In the genomic region with DNA sequence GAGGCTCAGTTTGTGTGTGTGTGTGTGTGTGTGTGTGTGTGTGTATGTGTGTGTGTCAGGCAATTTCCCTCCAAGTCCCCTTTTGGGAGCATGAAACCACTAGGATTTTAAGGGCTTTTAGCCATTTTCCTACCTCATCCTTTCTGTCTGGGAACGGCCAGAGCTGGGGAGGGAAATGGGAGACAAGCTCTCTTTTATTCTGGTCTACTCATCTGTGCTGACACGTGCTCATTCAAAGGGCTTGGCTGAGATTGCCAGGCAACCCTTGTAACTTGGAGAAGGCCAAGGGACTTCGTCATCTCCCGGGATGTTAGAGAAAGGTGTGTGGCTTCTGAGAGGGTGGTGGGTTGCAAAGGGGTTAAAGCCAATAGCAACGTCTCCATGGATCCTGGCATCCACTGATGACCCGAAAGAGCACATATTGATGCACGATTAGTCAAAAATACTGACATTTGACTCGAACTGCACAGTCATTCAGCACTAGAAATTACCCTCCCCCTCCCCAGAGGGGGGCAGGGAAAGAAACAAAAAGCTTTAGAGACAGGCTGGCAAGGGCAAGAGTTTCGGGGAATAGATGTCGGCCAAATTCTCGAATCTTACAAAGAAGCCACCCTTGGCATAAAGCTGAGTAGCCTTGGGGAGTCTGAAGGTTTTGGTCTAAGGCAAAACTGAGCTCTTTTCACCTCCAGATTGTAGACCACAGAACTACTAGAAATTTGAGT, we compare ENCODE assay signal across 14 mouse cellular contexts. TPM values are rescaled to one million over a fixed set of nuclear protein-coding genes. Genes with fewer than 3 reads are reported as not detected.
A peak's percentile ranks its signal among the peaks of the same experiment; 100 is the strongest.
DNase-seq lines count a peak whose midpoint lies in the region; ATAC-seq and TF ChIP-seq lines count a peak whose summit lies in the region.
"Had no signal": no experiment of that assay in that cellular context is flagged by ENCODE, and none has a peak within 500 bp of the region (broad histone marks: within the 10 kb centered on the region; RNA-seq: fewer than 3 reads in every experiment).

No protein-coding gene starts in this region.

- no peaks in the 10 kb centered on the region for H3K9me3 ChIP-seq in forebrain, embryonic 16.5 days (ENCODE audit: control insufficient read depth, low read length)
- H3K9me3 ChIP-seq: limb, embryonic 12.5 days had no signal

- 0 out of 2 replicates have a peak overlapping the region, but pooled peaks have one; percentile 29 for H3K27ac ChIP-seq in forebrain, embryonic 16.5 days (ENCODE audit: low read length)
- H3K27ac ChIP-seq in kidney, adult 2 months (ENCODE audit: insufficient read depth, low read depth, low read length), result no peak overlapping the region
- H3K27ac ChIP-seq: limb, embryonic 12.5 days had no signal

- peak; percentile 43 for DNase-seq in layer of hippocampus, adult 11-12 months (ENCODE audit: low spot score)
- no peak for DNase-seq in layer of hippocampus, adult 9-10 months (ENCODE audit: low spot score)
- DNase-seq in NIH3T3 (ENCODE audit: low read depth), result peak; percentile 52
- peak; percentile 35 to 47 for DNase-seq in layer of hippocampus, postnatal 14 days (ENCODE audit: low spot score in 2 of 2)
- DNase-seq in gastrocnemius, postnatal 4 days (ENCODE audit: low spot score in 2 of 2), result no peak
- no peak for DNase-seq in kidney, adult 2 months
- DNase-seq: cerebellum, postnatal 36 days; kidney, postnatal 4 days; liver, postnatal 0 days; thymus, postnatal 4 days had no signal

- no peak overlapping the region for H3K4me3 ChIP-seq in forebrain, embryonic 16.5 days (replicated peaks; ENCODE audit: low read length)
- no peak overlapping the region for H3K4me3 ChIP-seq in kidney, adult 2 months (ENCODE audit: insufficient read depth, low read depth, low read length)
- H3K4me3 ChIP-seq: limb, embryonic 12.5 days had no signal

- no peak for TF ChIP-seq POLR2A in kidney, adult 2 months (IDR thresholded peaks at IDR 0.05; ENCODE audit: low read depth, low read length)

- H3K36me3 ChIP-seq in forebrain, embryonic 16.5 days (ENCODE audit: control insufficient read depth, insufficient read depth), result no peaks in the 10 kb centered on the region; the same call in 1 of the 2 replicates
- no peaks in the 10 kb centered on the region for H3K36me3 ChIP-seq in kidney, adult 2 months (ENCODE audit: control insufficient read depth, insufficient read depth, low read length)
- H3K36me3 ChIP-seq: limb, embryonic 12.5 days had no signal

- no peak overlapping the region for H3K9ac ChIP-seq in forebrain, embryonic 16.5 days (replicated peaks; ENCODE audit: low read depth, low read length)
- H3K9ac ChIP-seq: limb, embryonic 12.5 days; liver, postnatal 0 days had no signal

- WGBS in forebrain, embryonic 16.5 days, result 10% methylated on average over 11 of the region's 11 CpGs
- WGBS in kidney, adult 2 months, result 78% methylated on average over 11 of the region's 11 CpGs

- H3K27me3 ChIP-seq in forebrain, embryonic 16.5 days (replicated peaks; ENCODE audit: control insufficient read depth, insufficient read depth, low read length), result no peaks in the 10 kb centered on the region
- H3K27me3 ChIP-seq in kidney, adult 2 months (replicated peaks; ENCODE audit: control insufficient read depth, insufficient read depth, low read length), result no peaks in the 10 kb centered on the region

- no peak for TF ChIP-seq CTCF in kidney, adult 2 months (conservative IDR thresholded peaks at IDR 0.05; ENCODE audit: insufficient read depth, insufficient read length, low read depth, low read length)

- H3K4me1 ChIP-seq in forebrain, embryonic 16.5 days (replicated peaks; ENCODE audit: control insufficient read depth, insufficient read depth, low read length), result peaks cover 21% of the 10 kb centered on the region
- no peaks in the 10 kb centered on the region for H3K4me1 ChIP-seq in kidney, adult 2 months (ENCODE audit: control insufficient read depth, insufficient read depth, low read length)
- H3K4me1 ChIP-seq: limb, embryonic 12.5 days had no signal

- peak; percentile 84 for ATAC-seq in forebrain, embryonic 16.5 days
- ATAC-seq: intestine, embryonic 16.5 days; liver, postnatal 0 days had no signal

- 0 out of 2 replicates have a peak overlapping the region, but pooled peaks have one; percentile 1 for H3K4me2 ChIP-seq in forebrain, embryonic 16.5 days (ENCODE audit: low read length)
- H3K4me2 ChIP-seq: limb, embryonic 12.5 days had no signal

RNA-seq across cellular contexts. Expression of a gene that starts 11.5 kb away (rescaled TPM):
- polyA plus RNA-seq in forebrain, embryonic 16.5 days (2015; fragmentation: Nextera tagmentation; extraction: Ambion mirVana), result 20.3 and 24.6 TPM in 2 replicates
- 10 to 100 TPM; 49.8 to 50.4 TPM for total RNA-seq in layer of hippocampus, postnatal 14 days (2021)
- 10 to 100 TPM; 27.3 to 31.0 TPM for total RNA-seq in gastrocnemius, postnatal 4 days (2021)
- 0.73 and 0.97 TPM in 2 replicates for polyA plus RNA-seq in kidney, adult 2 months (2012; rRNA removed)
- total RNA-seq: neutrophil, adult 5-6 weeks had no signal
- polyA plus RNA-seq: liver, postnatal 0 days had no signal

RNA-seq across cellular contexts. Expression of a gene that starts 47.7 kb away (rescaled TPM):
- polyA plus RNA-seq in forebrain, embryonic 16.5 days (2015; fragmentation: Nextera tagmentation; extraction: Ambion mirVana), result 50.8 and 51.4 TPM in 2 replicates
- total RNA-seq in layer of hippocampus, postnatal 14 days (2021), result 10 to 100 TPM; 21.9 to 23.8 TPM
- total RNA-seq in gastrocnemius, postnatal 4 days (2021), result 10 to 100 TPM; 25.8 to 27.0 TPM
- polyA plus RNA-seq in kidney, adult 2 months (2012; rRNA removed), result 6.2 and 8.6 TPM in 2 replicates

Comparison
In these comparisons a context has a peak if more than half of its experiments do, and no peak if none do; other contexts are left out.
1. DNase-seq: peak in layer of hippocampus, adult 11-12 months (single experiment), NIH3T3 (single experiment) and layer of hippocampus, postnatal 14 days (2 of 2); none in layer of hippocampus, adult 9-10 months (single experiment), gastrocnemius, postnatal 4 days (0 of 2) and kidney, adult 2 months (single experiment).